Mouse (Mus musculus) stomach, embryonic 15.5 days (tissue): ENCODE measurements at regions not wholly inside any gene's neighbourhood (a gene's known extent, or its start where the extent isn't known, plus 50 kb on each side); places are given as distances from the start of the nearest gene placed in this dataset.

Source experiments
- ATAC-seq: fragments of 200-750 bp; cut with Nextera tagmentation; 2 replicates; pipeline ENCODE4 v1.8.0; 2017; ENCODE audit warnings: low read depth, moderate number of reproducible peaks, moderate TSS enrichment; ENCODE audit not compliant: insufficient read depth, low FRiP score
- H3K27ac ChIP-seq: fragments of 300-500 bp; sonication (generic); 2 replicates; pipeline ENCODE4 v1.5.1; 2015; ENCODE audit warnings: mild to moderate bottlenecking, inconsistent platforms
- H3K27me3 ChIP-seq: fragments of 300-500 bp; sonication (generic); replicated peaks from 2 replicates; pipeline ENCODE4 v1.6.1; 2015; ENCODE audit warnings: inconsistent platforms
- H3K36me3 ChIP-seq: fragments of 300-500 bp; sonication (generic); 2 replicates; pipeline ENCODE4 v1.6.1; 2015; ENCODE audit warnings: inconsistent platforms
- H3K4me1 ChIP-seq: fragments of 300-500 bp; sonication (generic); 2 replicates; pipeline ENCODE4 v1.6.1; 2015; ENCODE audit warnings: inconsistent platforms
- H3K4me2 ChIP-seq: fragments of 300-500 bp; sonication (generic); 2 replicates; pipeline ENCODE4 v1.6.1; 2015; ENCODE audit warnings: mild to moderate bottlenecking, inconsistent platforms
- H3K4me3 ChIP-seq: fragments of 300-500 bp; sonication (generic); replicated peaks from 2 replicates; pipeline ENCODE4 v1.5.1; 2015; ENCODE audit warnings: inconsistent platforms
- H3K9ac ChIP-seq: fragments of 300-500 bp; sonication (generic); 2 replicates; pipeline ENCODE4 v1.6.1; 2015; ENCODE audit warnings: inconsistent platforms
- H3K9me3 ChIP-seq: fragments of 300-500 bp; sonication (generic); 2 replicates; pipeline ENCODE4 v1.6.1; 2016; ENCODE audit warnings: inconsistent platforms
- WGBS: fragments of 180-500 bp; shearing (Covaris S2); methylation state at CpG from one replicate; pipeline ENCODE4 v1.1.7; 2015; 5-methylcytosine and 5-hydroxymethylcytosine counted together

DNA sequence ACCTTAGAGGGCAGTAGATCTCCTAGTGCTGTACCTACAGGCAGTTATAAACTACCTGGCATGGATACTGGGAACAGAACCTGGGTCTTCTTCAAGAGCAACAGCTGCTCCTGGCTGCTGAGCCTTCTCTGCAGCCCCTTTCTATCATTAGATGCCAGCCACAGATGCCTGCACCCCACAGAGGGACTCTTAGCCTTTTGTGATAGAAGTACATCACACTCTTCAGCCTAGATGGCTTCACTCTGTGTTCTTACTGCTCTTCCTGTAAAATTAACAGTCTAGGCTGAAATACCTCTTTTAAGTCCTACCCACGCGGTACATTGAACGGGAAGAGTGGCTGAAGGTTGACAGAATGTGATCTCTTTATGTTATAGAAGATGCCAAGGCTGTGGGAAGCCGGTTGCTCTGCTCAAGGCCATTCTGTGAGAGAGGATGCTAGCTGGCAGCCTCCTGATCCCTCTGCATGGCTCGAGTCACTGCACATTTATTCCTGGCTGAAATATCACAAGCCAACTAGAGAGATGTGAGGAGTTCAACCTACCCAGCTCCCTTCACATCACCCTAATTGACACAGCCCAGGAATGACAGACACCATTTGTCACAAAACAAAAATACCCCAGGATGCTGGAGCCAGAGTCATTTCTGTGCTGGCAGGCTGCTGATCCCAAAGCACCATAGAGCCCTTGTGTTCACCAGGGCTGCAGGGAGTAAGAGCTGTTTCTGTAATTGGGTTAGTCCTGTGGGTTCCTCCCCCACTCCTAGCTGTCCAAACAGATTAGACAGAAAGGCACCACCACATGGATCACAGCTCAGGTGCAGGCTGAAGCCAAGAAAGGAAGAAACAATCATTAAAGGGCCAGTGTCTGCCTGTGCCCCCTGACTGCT is 162.5 kb downstream of the B3gnt2 start:
- Histone ChIP-seq H3K4me2 (no peak overlapping the region), H3K9ac (no peak overlapping the region), H3K9me3 (no peaks in the 10 kb centered on the region), H3K4me1 (no peaks in the 10 kb centered on the region), H3K27me3 (no peaks in the 10 kb centered on the region), H3K4me3 (no peak overlapping the region), H3K36me3 (no peaks in the 10 kb centered on the region), H3K27ac (no peak overlapping the region)
- 61% methylated on average over 5 of the region's 5 CpGs for WGBS
- ATAC-seq, result peak; percentile 66; the same call in 1 of the 2 replicates

DNA sequence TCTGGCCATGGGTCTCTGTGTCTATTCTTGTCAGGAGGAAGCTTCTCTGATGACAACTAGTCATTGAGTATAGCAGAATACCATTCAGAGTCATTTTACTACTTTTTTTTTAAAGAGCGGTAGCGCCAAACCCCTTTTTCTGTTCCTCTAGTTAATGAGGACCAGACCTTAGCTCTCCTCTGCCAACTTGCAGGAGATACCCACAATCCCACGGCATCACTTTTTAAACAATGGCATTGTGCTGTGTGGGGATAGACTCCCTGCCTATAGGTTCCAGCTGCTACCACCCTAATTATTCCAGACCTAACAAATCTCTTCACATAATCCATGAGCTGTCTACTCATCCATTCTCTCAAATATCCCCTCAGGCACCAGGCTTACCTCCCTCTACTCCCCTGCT is 154.7 kb downstream of the B3gnt2 start:
- H3K9ac ChIP-seq, result no peak overlapping the region
- no peaks in the 10 kb centered on the region for H3K9me3 ChIP-seq
- H3K4me3 ChIP-seq, result no peak overlapping the region
- H3K27me3 ChIP-seq, result no peaks in the 10 kb centered on the region
- no peak for ATAC-seq
- no peaks in the 10 kb centered on the region for H3K36me3 ChIP-seq
- H3K27ac ChIP-seq, result no peak overlapping the region
- H3K4me1 ChIP-seq, result no peaks in the 10 kb centered on the region
- no peak overlapping the region for H3K4me2 ChIP-seq
- 90% methylated on average over 3 of the region's 3 CpGs for WGBS
